Mouse (Mus musculus): Measurements from ENCODE around the gene Vwa5b1. TPM values are rescaled to one million over a fixed set of nuclear protein-coding genes. Genes with fewer than 3 reads are reported as not detected.

The Vwa5b1 gene
- 0.11 and 0.23 TPM in 2 replicates for polyA plus RNA-seq (2015; fragmentation: Nextera tagmentation; extraction: Ambion mirVana)

GRCm38 (mm10) chr4:138635428-138636145, at the start of gene Vwa5b1:
Gene Vwa5b1 (minus strand): TSS chr4:138635884.
- Histone ChIP-seq H3K9me3 (ENCODE audit: control insufficient read depth, low read length) (no peaks in the 10 kb centered on the region), H3K9ac (ENCODE audit: low read depth, low read length) (no peak within 1 kb of the TSS), H3K4me3 (ENCODE audit: low read length) (no peak within 1 kb of the TSS), H3K36me3 (ENCODE audit: control insufficient read depth, insufficient read depth, low read length) (no peaks in the 10 kb centered on the region), H3K4me1 (ENCODE audit: control insufficient read depth, insufficient read depth, low read length) (peaks cover 3% of the 10 kb centered on the region; the same call in 1 of the 2 replicates), H3K27me3 (replicated peaks; ENCODE audit: control insufficient read depth, insufficient read depth, low read length) (no peaks in the 10 kb centered on the region), H3K4me2 (ENCODE audit: low read depth, low read length) (no peak within 1 kb of the TSS), H3K27ac (ENCODE audit: low read length) (no peak within 1 kb of the TSS)
- 18% methylated on average over 8 of the region's 8 CpGs for WGBS
- ATAC-seq = no peak

GRCm38 (mm10) chr4:138682760-138683159, 47.1 kb upstream of the Vwa5b1 start:
- H3K9ac ChIP-seq (ENCODE audit: low read depth, low read length) = no peak overlapping the region
- no peaks in the 10 kb centered on the region for H3K36me3 ChIP-seq (ENCODE audit: control insufficient read depth, insufficient read depth, low read length)
- H3K4me1 ChIP-seq (ENCODE audit: control insufficient read depth, insufficient read depth, low read length) = no peaks in the 10 kb centered on the region
- no peak for ATAC-seq
- WGBS = 63% methylated on average over 2 of the region's 2 CpGs
- no peak overlapping the region for H3K4me2 ChIP-seq (ENCODE audit: low read depth, low read length)
- no peak overlapping the region for H3K4me3 ChIP-seq (ENCODE audit: low read length)
- no peaks in the 10 kb centered on the region for H3K9me3 ChIP-seq (ENCODE audit: control insufficient read depth, low read length)
- no peak overlapping the region for H3K27ac ChIP-seq (ENCODE audit: low read length)
- no peaks in the 10 kb centered on the region for H3K27me3 ChIP-seq (replicated peaks; ENCODE audit: control insufficient read depth, insufficient read depth, low read length)

- Histone ChIP-seq H3K27me3 (replicated peaks; ENCODE audit: control insufficient read depth, insufficient read depth, low read length) (no peaks in the 10 kb centered on the region), H3K4me2 (ENCODE audit: low read depth, low read length) (no peak overlapping the region), H3K36me3 (ENCODE audit: control insufficient read depth, insufficient read depth, low read length) (no peaks in the 10 kb centered on the region), H3K9me3 (ENCODE audit: control insufficient read depth, low read length) (no peaks in the 10 kb centered on the region), H3K4me1 (ENCODE audit: control insufficient read depth, insufficient read depth, low read length) (0 out of 2 replicates have a peak, but pooled peaks cover 3% of the 10 kb centered on the region), H3K27ac (ENCODE audit: low read length) (no peak overlapping the region), H3K9ac (ENCODE audit: low read depth, low read length) (no peak overlapping the region), H3K4me3 (ENCODE audit: low read length) (no peak overlapping the region)
- 70% methylated on average over 4 of the region's 4 CpGs for WGBS
- ATAC-seq = no peak
Observed at GRCm38 (mm10) chr4:138680124-138680523, 44.4 kb upstream of the Vwa5b1 start.

- Histone ChIP-seq H3K4me3 (ENCODE audit: low read length) (no peak overlapping the region), H3K9ac (ENCODE audit: low read depth, low read length) (no peak overlapping the region), H3K4me1 (ENCODE audit: control insufficient read depth, insufficient read depth, low read length) (0 out of 2 replicates have a peak, but pooled peaks cover 3% of the 10 kb centered on the region), H3K9me3 (ENCODE audit: control insufficient read depth, low read length) (no peaks in the 10 kb centered on the region), H3K27ac (ENCODE audit: low read length) (no peak overlapping the region), H3K36me3 (ENCODE audit: control insufficient read depth, insufficient read depth, low read length) (no peaks in the 10 kb centered on the region), H3K4me2 (ENCODE audit: low read depth, low read length) (no peak overlapping the region), H3K27me3 (replicated peaks; ENCODE audit: control insufficient read depth, insufficient read depth, low read length) (no peaks in the 10 kb centered on the region)
- no peak for ATAC-seq
- WGBS = 20% methylated on average over 16 of the region's 16 CpGs
Observed at GRCm38 (mm10) chr4:138677579-138677978, 41.9 kb upstream of the Vwa5b1 start.

GRCm38 (mm10) chr4:138676480-138676879, 40.8 kb upstream of the Vwa5b1 start:
- 0 out of 2 replicates have a peak, but pooled peaks cover 3% of the 10 kb centered on the region for H3K4me1 ChIP-seq (ENCODE audit: control insufficient read depth, insufficient read depth, low read length)
- no peaks in the 10 kb centered on the region for H3K9me3 ChIP-seq (ENCODE audit: control insufficient read depth, low read length)
- no peaks in the 10 kb centered on the region for H3K27me3 ChIP-seq (replicated peaks; ENCODE audit: control insufficient read depth, insufficient read depth, low read length)
- ATAC-seq = no peak
- no peak overlapping the region for H3K9ac ChIP-seq (ENCODE audit: low read depth, low read length)
- H3K36me3 ChIP-seq (ENCODE audit: control insufficient read depth, insufficient read depth, low read length) = no peaks in the 10 kb centered on the region
- WGBS = 10% methylated on average over 16 of the region's 16 CpGs
- H3K4me2 ChIP-seq (ENCODE audit: low read depth, low read length) = no peak overlapping the region
- H3K27ac ChIP-seq (ENCODE audit: low read length) = no peak overlapping the region
- no peak overlapping the region for H3K4me3 ChIP-seq (ENCODE audit: low read length)

GRCm38 (mm10) chr4:138672160-138672559, 36.5 kb upstream of the Vwa5b1 start:
- no peak overlapping the region for H3K4me2 ChIP-seq (ENCODE audit: low read depth, low read length)
- ATAC-seq = no peak
- WGBS = 43% methylated on average over 4 of the region's 4 CpGs

GRCm38 (mm10) chr4:138670093-138670889, 34.6 kb upstream of the Vwa5b1 start:
- Histone ChIP-seq H3K27me3 (replicated peaks; ENCODE audit: control insufficient read depth, insufficient read depth, low read length) (no peaks in the 10 kb centered on the region), H3K27ac (ENCODE audit: low read length) (peak overlapping the region; percentile 71), H3K4me3 (ENCODE audit: low read length) (no peak overlapping the region), H3K9me3 (ENCODE audit: control insufficient read depth, low read length) (no peaks in the 10 kb centered on the region), H3K4me2 (ENCODE audit: low read depth, low read length) (no peak overlapping the region), H3K36me3 (ENCODE audit: control insufficient read depth, insufficient read depth, low read length) (no peaks in the 10 kb centered on the region), H3K9ac (ENCODE audit: low read depth, low read length) (no peak overlapping the region), H3K4me1 (ENCODE audit: control insufficient read depth, insufficient read depth, low read length) (peaks cover 3% of the 10 kb centered on the region; the same call in 1 of the 2 replicates)
- ATAC-seq = peak; percentile 89
- 54% methylated on average over 11 of the region's 11 CpGs for WGBS

More at GRCm38 (mm10) chr4:138672160-138672559, 36.5 kb upstream of the Vwa5b1 start:
- H3K4me3 ChIP-seq (ENCODE audit: low read length) = no peak overlapping the region
- no peaks in the 10 kb centered on the region for H3K9me3 ChIP-seq (ENCODE audit: control insufficient read depth, low read length)
- H3K4me1 ChIP-seq (ENCODE audit: control insufficient read depth, insufficient read depth, low read length) = peaks cover 3% of the 10 kb centered on the region; the same call in 1 of the 2 replicates
- H3K27ac ChIP-seq (ENCODE audit: low read length) = no peak overlapping the region
- H3K36me3 ChIP-seq (ENCODE audit: control insufficient read depth, insufficient read depth, low read length) = no peaks in the 10 kb centered on the region
- no peak overlapping the region for H3K9ac ChIP-seq (ENCODE audit: low read depth, low read length)
- no peaks in the 10 kb centered on the region for H3K27me3 ChIP-seq (replicated peaks; ENCODE audit: control insufficient read depth, insufficient read depth, low read length)

- ATAC-seq = no peak
- Histone ChIP-seq H3K27ac (ENCODE audit: low read length) (no peak overlapping the region), H3K4me2 (ENCODE audit: low read depth, low read length) (no peak overlapping the region), H3K9me3 (ENCODE audit: control insufficient read depth, low read length) (no peaks in the 10 kb centered on the region), H3K4me3 (ENCODE audit: low read length) (no peak overlapping the region), H3K36me3 (ENCODE audit: control insufficient read depth, insufficient read depth, low read length) (no peaks in the 10 kb centered on the region), H3K27me3 (replicated peaks; ENCODE audit: control insufficient read depth, insufficient read depth, low read length) (no peaks in the 10 kb centered on the region), H3K9ac (ENCODE audit: low read depth, low read length) (no peak overlapping the region), H3K4me1 (ENCODE audit: control insufficient read depth, insufficient read depth, low read length) (peaks cover 3% of the 10 kb centered on the region; the same call in 1 of the 2 replicates)
- WGBS = 65% methylated on average over 10 of the region's 10 CpGs
Observed at GRCm38 (mm10) chr4:138666521-138666920, 30.8 kb upstream of the Vwa5b1 start.

GRCm38 (mm10) chr4:138659936-138660602, 24.4 kb upstream of the Vwa5b1 start:
- no peaks in the 10 kb centered on the region for H3K9me3 ChIP-seq (ENCODE audit: control insufficient read depth, low read length)
- H3K27me3 ChIP-seq (replicated peaks; ENCODE audit: control insufficient read depth, insufficient read depth, low read length) = no peaks in the 10 kb centered on the region
- H3K4me3 ChIP-seq (ENCODE audit: low read length) = no peak overlapping the region
- no peak overlapping the region for H3K27ac ChIP-seq (ENCODE audit: low read length)
- WGBS = 76% methylated on average over 11 of the region's 11 CpGs
- H3K4me2 ChIP-seq (ENCODE audit: low read depth, low read length) = no peak overlapping the region
- H3K9ac ChIP-seq (ENCODE audit: low read depth, low read length) = no peak overlapping the region
- ATAC-seq = no peak
- no peaks in the 10 kb centered on the region for H3K36me3 ChIP-seq (ENCODE audit: control insufficient read depth, insufficient read depth, low read length)
- H3K4me1 ChIP-seq (ENCODE audit: control insufficient read depth, insufficient read depth, low read length) = no peaks in the 10 kb centered on the region
